27 mouse cellular contexts compared by ENCODE assay signal in the genomic region with DNA sequence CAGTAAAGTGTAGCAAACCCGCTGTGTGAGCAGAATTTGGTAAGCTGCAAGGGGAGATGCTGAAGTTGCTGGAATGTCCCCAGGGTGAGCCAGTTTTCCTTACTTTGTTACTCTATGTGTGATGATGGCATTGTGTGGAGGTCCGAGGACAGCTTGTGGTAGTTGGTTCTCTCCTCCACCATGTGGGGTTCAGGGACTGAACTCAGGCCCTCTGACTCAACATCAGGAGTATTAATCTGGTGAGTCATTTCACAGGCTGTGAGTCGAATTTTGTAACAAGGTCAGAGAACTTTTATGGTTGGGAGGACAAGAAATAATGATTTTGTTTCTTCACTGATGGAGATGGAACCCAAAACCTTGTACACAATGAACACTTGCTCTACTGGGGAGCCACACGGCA. TPM values are rescaled to one million over a fixed set of nuclear protein-coding genes. Genes with fewer than 3 reads are reported as not detected.
DNase-seq lines count a peak whose midpoint lies in the region; ATAC-seq and TF ChIP-seq lines count a peak whose summit lies in the region.
"Had no signal": no experiment of that assay in that cellular context is flagged by ENCODE, and none has a peak within 500 bp of the region (broad histone marks: within the 10 kb centered on the region; RNA-seq: fewer than 3 reads in every experiment).

No protein-coding gene starts in this region.

- TF ChIP-seq POLR2A in embryonic fibroblast, embryonic 13.5 days (IDR thresholded peaks at IDR 0.05; ENCODE audit: low read depth, low read length) = no peak

- peak overlapping the region; percentile 75 for H3K27ac ChIP-seq in embryonic fibroblast, embryonic 13.5 days (ENCODE audit: insufficient read depth, low read length)
- H3K27ac ChIP-seq in forebrain, embryonic 16.5 days (ENCODE audit: low read length) = no peak overlapping the region
- H3K27ac ChIP-seq: embryonic facial prominence, embryonic 13.5 days; forebrain, embryonic 10.5 days; forebrain, embryonic 15.5 days; heart, adult 2 months; heart, embryonic 15.5 days; hindbrain, embryonic 10.5 days; hindbrain, embryonic 14.5 days had no signal

- H3K4me3 ChIP-seq in embryonic fibroblast, embryonic 13.5 days (ENCODE audit: insufficient read depth, low read length) = no peak overlapping the region
- no peak overlapping the region for H3K4me3 ChIP-seq in forebrain, embryonic 16.5 days (replicated peaks; ENCODE audit: low read length)
- H3K4me3 ChIP-seq: embryonic facial prominence, embryonic 13.5 days; forebrain, embryonic 10.5 days; forebrain, embryonic 15.5 days; heart, adult 2 months; heart, embryonic 15.5 days; hindbrain, embryonic 10.5 days had no signal

- H3K36me3 ChIP-seq in forebrain, embryonic 16.5 days (ENCODE audit: control insufficient read depth, insufficient read depth) = no peaks in the 10 kb centered on the region
- H3K36me3 ChIP-seq: embryonic facial prominence, embryonic 13.5 days; forebrain, embryonic 10.5 days; forebrain, embryonic 15.5 days; heart, embryonic 15.5 days; hindbrain, embryonic 10.5 days had no signal

- no peak overlapping the region for H3K4me2 ChIP-seq in forebrain, embryonic 16.5 days (ENCODE audit: low read length)
- H3K4me2 ChIP-seq: embryonic facial prominence, embryonic 13.5 days; forebrain, embryonic 15.5 days; heart, embryonic 11.5 days; heart, embryonic 15.5 days; hindbrain, embryonic 14.5 days had no signal

- H3K9me3 ChIP-seq in forebrain, embryonic 16.5 days (ENCODE audit: control insufficient read depth, low read length) = no peaks in the 10 kb centered on the region
- H3K9me3 ChIP-seq: embryonic facial prominence, embryonic 13.5 days; forebrain, embryonic 10.5 days; forebrain, embryonic 15.5 days; heart, embryonic 15.5 days; hindbrain, embryonic 10.5 days had no signal

- peaks cover 12% of the 10 kb centered on the region for H3K4me1 ChIP-seq in embryonic fibroblast, embryonic 13.5 days (ENCODE audit: control insufficient read depth, insufficient read depth, low read length)
- no peaks in the 10 kb centered on the region for H3K4me1 ChIP-seq in forebrain, embryonic 16.5 days (replicated peaks; ENCODE audit: control insufficient read depth, insufficient read depth, low read length)
- H3K4me1 ChIP-seq: forebrain, embryonic 10.5 days; forebrain, embryonic 15.5 days had no signal

- no peak overlapping the region for H3K9ac ChIP-seq in forebrain, embryonic 16.5 days (replicated peaks; ENCODE audit: low read depth, low read length)
- H3K9ac ChIP-seq: embryonic facial prominence, embryonic 13.5 days; forebrain, embryonic 15.5 days; heart, embryonic 15.5 days; hindbrain, embryonic 14.5 days had no signal

- intact Hi-C loops in heart, postnatal 36 days (cut with DNase I) = no loop called here

- H3K27me3 ChIP-seq in forebrain, embryonic 16.5 days (replicated peaks; ENCODE audit: control insufficient read depth, insufficient read depth, low read length) = peaks cover 4% of the 10 kb centered on the region; the same call in 1 of the 2 replicates
- H3K27me3 ChIP-seq: CH12.LX had no signal

- 79% methylated on average over 4 of the region's 4 CpGs for WGBS in forebrain, embryonic 16.5 days

- TF ChIP-seq CTCF in embryonic fibroblast, embryonic 13.5 days (IDR thresholded peaks at IDR 0.05; ENCODE audit: borderline replicate concordance, insufficient read depth, low read length) = no peak

- DNase-seq in adrenal gland, postnatal 14 days = peak; percentile 46
- DNase-seq in adrenal gland, adult 18-20 months (ENCODE audit: low spot score in 2 of 2) = no peak
- peak; percentile 52 for DNase-seq in Muller cell, postnatal 12 days (ENCODE audit: inconsistent ontology term)
- DNase-seq in heart, postnatal 36 days = no peak
- no peak for DNase-seq in left cerebral cortex, adult 9 months (ENCODE audit: low spot score in 2 of 2)
- DNase-seq: cerebellum, adult 18-20 months; cerebellum, adult 9-11 months; cerebellum, postnatal 36 days; gastrocnemius, postnatal 14 days; heart, adult 2 months; heart, postnatal 14 days; kidney, adult 8-10 months had no signal

- ATAC-seq in forebrain, embryonic 16.5 days = no peak
- ATAC-seq: activated CD4-positive, CD25-positive, alpha-beta regulatory T cell, adult 4 months; forebrain, embryonic 15.5 days; intestine, postnatal 0 days had no signal

RNA-seq across cellular contexts. Expression of gene Il27ra, which starts 9.6 kb away (rescaled TPM):
- total RNA-seq in adrenal gland, postnatal 14 days (2021) = 2.3 and 12.2 TPM in 2 replicates
- total RNA-seq in adrenal gland, adult 18-20 months (2021) = 1 to 10 TPM; 1.7 to 1.9 TPM
- 1.1 and 1.5 TPM in 2 replicates for polyA plus RNA-seq in embryonic fibroblast, embryonic 13.5 days (2011; ENCODE audit: insufficient read length, low read depth, missing spikeins)
- 1 to 10 TPM; 3.0 to 3.1 TPM for total RNA-seq in heart, postnatal 36 days (2021)
- 0.65 and 0.79 TPM in 2 replicates for polyA plus RNA-seq in forebrain, embryonic 16.5 days (2015; fragmentation: Nextera tagmentation; extraction: Ambion mirVana)

RNA-seq across cellular contexts. Expression of gene Palm3, which starts 11.5 kb away (rescaled TPM):
- 0.38 and 0.52 TPM in 2 replicates for total RNA-seq in adrenal gland, postnatal 14 days (2021)
- total RNA-seq in adrenal gland, adult 18-20 months (2021) = under 1 TPM; 0.33 to 0.38 TPM
- polyA plus RNA-seq in embryonic fibroblast, embryonic 13.5 days (2011; ENCODE audit: insufficient read length, low read depth, missing spikeins) = 0.73 and 0.91 TPM in 2 replicates
- under 1 TPM; 0.11 to 0.87 TPM for total RNA-seq in heart, postnatal 36 days (2021)
- polyA plus RNA-seq in forebrain, embryonic 16.5 days (2015; fragmentation: Nextera tagmentation; extraction: Ambion mirVana) = 2.0 and 3.0 TPM in 2 replicates

RNA-seq across cellular contexts. Expression of gene Rln3, which starts 12.0 kb away (rescaled TPM):
- total RNA-seq in adrenal gland, postnatal 14 days (2021) = 0.64 TPM in 1 of 2 replicates, not detected in the other
- not detected for total RNA-seq in adrenal gland, adult 18-20 months (2021)
- not detected in 2 replicates for polyA plus RNA-seq in embryonic fibroblast, embryonic 13.5 days (2011; ENCODE audit: insufficient read length, low read depth, missing spikeins)
- total RNA-seq in heart, postnatal 36 days (2021) = not detected
- polyA plus RNA-seq in forebrain, embryonic 16.5 days (2015; fragmentation: Nextera tagmentation; extraction: Ambion mirVana) = not detected in 2 replicates
- total RNA-seq: CH12.LX; gastrocnemius, postnatal 14 days; heart, adult 2 months; heart, postnatal 14 days had no signal
- polyA plus RNA-seq: embryonic facial prominence, embryonic 13.5 days; forebrain, embryonic 10.5 days; forebrain, embryonic 15.5 days; frontal cortex, adult 2 months; gonadal fat pad, adult 2 months; heart, adult 2 months; heart, embryonic 11.5 days; heart, embryonic 15.5 days; intestine, postnatal 0 days; kidney, embryonic 16.5 days had no signal

RNA-seq across cellular contexts. Expression of gene 2210011C24Rik, which starts 20.8 kb away (rescaled TPM):
- total RNA-seq in adrenal gland, postnatal 14 days (2021) = not detected in 2 replicates
- not detected for total RNA-seq in adrenal gland, adult 18-20 months (2021)
- polyA plus RNA-seq in embryonic fibroblast, embryonic 13.5 days (2011; ENCODE audit: insufficient read length, low read depth, missing spikeins) = not detected in 2 replicates
- total RNA-seq in heart, postnatal 36 days (2021) = 1 to 10 TPM; 2.6 to 3.4 TPM
- polyA plus RNA-seq in forebrain, embryonic 16.5 days (2015; fragmentation: Nextera tagmentation; extraction: Ambion mirVana) = not detected in 2 replicates
- total RNA-seq: CH12.LX had no signal
- polyA plus RNA-seq: embryonic facial prominence, embryonic 13.5 days; forebrain, embryonic 15.5 days; hindbrain, embryonic 10.5 days had no signal

RNA-seq across cellular contexts. Expression of gene 1700067K01Rik, which starts 31.5 kb away (rescaled TPM):
- total RNA-seq in adrenal gland, postnatal 14 days (2021) = 0.56 and 0.83 TPM in 2 replicates
- total RNA-seq in adrenal gland, adult 18-20 months (2021) = under 1 TPM; 0.54 to 0.96 TPM
- polyA plus RNA-seq in embryonic fibroblast, embryonic 13.5 days (2011; ENCODE audit: insufficient read length, low read depth, missing spikeins) = not detected in 2 replicates
- not detected for total RNA-seq in heart, postnatal 36 days (2021)
- 1.1 and 1.3 TPM in 2 replicates for polyA plus RNA-seq in forebrain, embryonic 16.5 days (2015; fragmentation: Nextera tagmentation; extraction: Ambion mirVana)
- total RNA-seq: gastrocnemius, postnatal 14 days had no signal
- polyA plus RNA-seq: frontal cortex, adult 2 months had no signal

Comparison
In these comparisons a context has a peak if more than half of its experiments do, and no peak if none do; other contexts are left out.
1. DNase-seq: peak in adrenal gland, postnatal 14 days (single experiment) and Muller cell, postnatal 12 days (single experiment); none in adrenal gland, adult 18-20 months (0 of 2), heart, postnatal 36 days (0 of 2) and left cerebral cortex, adult 9 months (0 of 2).